Mouse (Mus musculus): ENCODE measurements around the gene Aaas. TPM values are rescaled to one million over a fixed set of nuclear protein-coding genes. Genes with fewer than 3 reads are reported as not detected.
A peak's percentile ranks its signal among the peaks of the same experiment; 100 is the strongest.
"Not testable (repeated sequence)": the region's sequence is repeated elsewhere in the genome, so short reads cannot be mapped to it uniquely, and the experiment has no call there.

Gene Aaas
- polyA plus RNA-seq, 1 experiment from 2014 or later, result 55.9 TPM

GRCm38 (mm10) chr15:102355871-102356441, 5.4 kb upstream of the Aaas start:
- no peaks in the 10 kb centered on the region for H3K9me3 ChIP-seq
- peaks cover 31% of the 10 kb centered on the region for H3K4me1 ChIP-seq
- peak; percentile 51; the same call in 1 of the 2 replicates for ATAC-seq (ENCODE audit: insufficient read depth, low FRiP score, low read depth)
- no peaks in the 10 kb centered on the region for H3K36me3 ChIP-seq
- peaks cover 20% of the 10 kb centered on the region for H3K27me3 ChIP-seq (replicated peaks)
- peak overlapping the region; percentile 50 for H3K4me3 ChIP-seq (replicated peaks)
- peak overlapping the region; percentile 65 for H3K9ac ChIP-seq
- peak overlapping the region; percentile 93 for H3K4me2 ChIP-seq
- H3K27ac ChIP-seq, result peak overlapping the region; percentile 79
- 8% methylated on average over 38 of the region's 38 CpGs for WGBS

DNA sequence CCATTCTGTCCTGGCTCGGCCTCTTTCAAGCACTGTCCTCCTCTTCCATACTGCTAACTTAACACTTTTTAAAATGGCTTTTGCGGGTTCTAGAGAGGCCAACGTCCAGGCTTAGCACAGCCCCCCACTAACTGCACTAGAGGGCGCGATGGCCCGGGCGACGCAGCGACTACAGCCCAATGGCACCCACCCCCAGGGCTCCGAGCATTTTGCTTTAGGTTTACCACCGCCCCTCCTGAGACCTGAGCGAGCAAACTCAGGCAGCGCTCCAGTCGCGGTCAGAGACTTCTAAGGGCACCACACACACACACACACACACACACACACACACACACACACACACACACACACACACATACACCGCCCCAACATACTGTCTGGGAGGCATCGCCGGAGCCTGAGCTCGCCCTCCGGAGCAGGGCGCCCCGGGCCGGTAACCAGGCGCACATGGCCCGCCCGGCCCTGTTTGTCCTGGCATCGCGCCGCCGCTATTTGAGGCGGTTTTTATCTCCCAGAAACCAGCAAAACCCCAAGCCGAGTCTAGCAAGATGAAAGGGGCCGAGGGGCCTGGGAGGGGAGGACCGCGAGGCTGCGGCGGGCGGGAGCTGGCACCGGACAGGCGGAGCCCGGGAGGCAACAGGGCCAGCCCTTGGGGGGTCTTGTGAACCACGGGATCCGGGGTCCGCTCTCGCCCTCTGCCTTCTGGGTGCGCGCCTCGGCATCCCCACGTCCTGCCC, 4.7 kb upstream of the Aaas start:
- peak overlapping the region; percentile 93 for H3K4me2 ChIP-seq
- peak overlapping the region; percentile 65 for H3K9ac ChIP-seq
- H3K4me1 ChIP-seq, result peaks cover 31% of the 10 kb centered on the region
- no peaks in the 10 kb centered on the region for H3K9me3 ChIP-seq
- peak; percentile 42; the same call in 1 of the 2 replicates for ATAC-seq (ENCODE audit: insufficient read depth, low FRiP score, low read depth)
- peak overlapping the region; percentile 79 for H3K27ac ChIP-seq
- H3K4me3 ChIP-seq (replicated peaks), result peak overlapping the region; percentile 50
- H3K27me3 ChIP-seq (replicated peaks), result peaks cover 20% of the 10 kb centered on the region
- under 1% methylated on average over 49 of the region's 49 CpGs for WGBS
- no peaks in the 10 kb centered on the region for H3K36me3 ChIP-seq

- peaks cover 19% of the 10 kb centered on the region for H3K27me3 ChIP-seq (replicated peaks)
- 86% methylated on average over 2 of the region's 2 CpGs for WGBS
- no peaks in the 10 kb centered on the region for H3K36me3 ChIP-seq
- no peak overlapping the region for H3K9ac ChIP-seq
- peaks cover 35% of the 10 kb centered on the region for H3K4me1 ChIP-seq
- H3K27ac ChIP-seq, result no peak overlapping the region
- no peak for ATAC-seq (ENCODE audit: insufficient read depth, low FRiP score, low read depth)
- no peak overlapping the region for H3K4me2 ChIP-seq
- no peak overlapping the region for H3K4me3 ChIP-seq (replicated peaks)
- H3K9me3 ChIP-seq, result no peaks in the 10 kb centered on the region
Observed at GRCm38 (mm10) chr15:102353986-102354385, 3.4 kb upstream of the Aaas start.

GRCm38 (mm10) chr15:102352177-102352576, 1.6 kb upstream of the Aaas start:
- WGBS, result 52% methylated on average over 2 of the region's 2 CpGs
- 0 out of 2 replicates have a peak, but pooled peaks cover 10% of the 10 kb centered on the region for H3K27me3 ChIP-seq (replicated peaks)
- H3K27ac ChIP-seq, result no peak overlapping the region
- H3K4me2 ChIP-seq, result no peak overlapping the region
- H3K4me1 ChIP-seq, result peaks cover 22% of the 10 kb centered on the region
- no peaks in the 10 kb centered on the region for H3K36me3 ChIP-seq
- ATAC-seq (ENCODE audit: insufficient read depth, low FRiP score, low read depth), result no peak
- no peak overlapping the region for H3K9ac ChIP-seq
- H3K9me3 ChIP-seq, result no peaks in the 10 kb centered on the region
- no peak overlapping the region for H3K4me3 ChIP-seq (replicated peaks)

- H3K9me3 ChIP-seq, result no peaks in the 10 kb centered on the region
- H3K9ac ChIP-seq, result no peak overlapping the region
- peaks cover 8% of the 10 kb centered on the region for H3K36me3 ChIP-seq
- peaks cover 14% of the 10 kb centered on the region for H3K4me1 ChIP-seq
- peak overlapping the region; percentile 77; the same call in 1 of the 2 replicates for H3K27ac ChIP-seq
- 7% methylated on average over 11 of the region's 11 CpGs for WGBS
- H3K4me3 ChIP-seq (replicated peaks), result peak overlapping the region; percentile 80
- ATAC-seq (ENCODE audit: insufficient read depth, low FRiP score, low read depth), result peak; percentile 16; the same call in 1 of the 2 replicates
- H3K4me2 ChIP-seq, result peak overlapping the region; percentile 47
- no peaks in the 10 kb centered on the region for H3K27me3 ChIP-seq (replicated peaks)
Observed at GRCm38 (mm10) chr15:102350942-102351291, 346 bp upstream of the Aaas start.

DNA sequence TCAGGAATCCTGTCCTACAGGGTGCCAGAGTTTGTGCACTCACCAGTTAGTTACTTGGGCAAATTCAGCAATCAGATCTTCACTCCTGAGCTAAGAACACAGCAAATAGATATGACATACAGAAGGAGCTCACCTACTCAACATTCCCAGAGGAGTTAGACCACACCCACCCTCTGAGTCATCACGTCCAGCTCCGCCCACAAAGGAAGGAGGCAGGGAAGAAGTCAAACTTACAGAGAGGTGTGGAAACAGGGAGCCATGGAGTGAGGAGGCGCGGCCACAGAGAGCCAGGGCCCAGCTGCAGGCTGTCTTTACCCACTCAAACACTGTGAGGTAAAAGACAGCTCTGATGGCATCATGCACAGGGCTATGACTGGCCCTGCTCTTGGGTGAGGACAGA, 4.1 kb downstream of the Aaas start:
- Histone ChIP-seq H3K27ac (no peak overlapping the region), H3K27me3 (replicated peaks) (no peaks in the 10 kb centered on the region), H3K9me3 (no peaks in the 10 kb centered on the region), H3K36me3 (peaks cover 24% of the 10 kb centered on the region), H3K4me3 (replicated peaks) (no peak overlapping the region), H3K9ac (no peak overlapping the region), H3K4me2 (no peak overlapping the region), H3K4me1 (peaks cover 7% of the 10 kb centered on the region)
- ATAC-seq (ENCODE audit: insufficient read depth, low FRiP score, low read depth), result no peak
- 61% methylated on average over 4 of the region's 4 CpGs for WGBS

DNA sequence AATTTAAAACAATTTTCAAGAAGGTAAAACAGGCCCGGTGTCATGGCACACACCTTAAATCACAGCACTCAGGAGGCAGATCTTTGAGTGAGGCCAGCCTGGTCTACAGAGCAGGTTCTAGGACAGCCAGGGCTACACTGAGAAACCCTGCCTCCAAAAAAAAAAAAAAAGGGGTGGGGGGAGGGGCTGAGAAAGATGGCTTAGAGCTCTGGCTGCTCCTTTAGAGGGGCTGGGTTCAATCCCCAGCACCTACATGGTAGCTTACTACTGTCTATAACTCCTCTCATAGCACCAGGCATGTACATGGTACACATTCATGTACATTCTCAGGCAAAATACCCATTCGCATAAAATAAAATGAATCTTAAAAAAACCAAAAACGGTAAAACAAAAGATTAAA, 6.1 kb downstream of the Aaas start:
- H3K9ac ChIP-seq, result no peak overlapping the region
- WGBS, result 94% methylated on average over 3 of the region's 3 CpGs
- no peaks in the 10 kb centered on the region for H3K4me1 ChIP-seq
- H3K9me3 ChIP-seq, result no peaks in the 10 kb centered on the region
- H3K4me2 ChIP-seq, result no peak overlapping the region
- no peak for ATAC-seq (ENCODE audit: insufficient read depth, low FRiP score, low read depth)
- H3K36me3 ChIP-seq, result peaks cover 32% of the 10 kb centered on the region
- H3K27ac ChIP-seq, result no peak overlapping the region
- no peaks in the 10 kb centered on the region for H3K27me3 ChIP-seq (replicated peaks)
- H3K4me3 ChIP-seq (replicated peaks), result no peak overlapping the region

DNA sequence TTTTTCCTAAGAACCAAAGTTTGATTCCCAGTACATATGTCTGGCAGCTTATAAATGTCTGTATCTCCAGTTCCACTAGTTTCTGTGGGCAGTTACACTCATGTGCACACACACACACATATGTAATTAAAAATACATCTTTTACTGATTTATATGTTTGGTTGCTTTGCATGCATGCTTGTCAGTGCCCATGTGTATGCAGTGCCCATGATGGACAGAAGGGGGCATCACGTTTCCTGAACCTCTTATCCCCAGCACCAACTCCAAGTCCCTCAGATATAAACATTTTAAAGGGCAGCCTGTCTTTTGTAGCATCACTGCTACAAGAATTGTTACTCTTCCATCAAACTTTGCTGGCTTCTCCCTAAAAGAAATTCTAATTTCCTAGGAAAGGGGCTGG, 9.0 kb downstream of the Aaas start:
- H3K9me3 ChIP-seq, result no peaks in the 10 kb centered on the region
- WGBS, result 17% methylated on average over 1 of the region's 1 CpGs
- no peak overlapping the region for H3K4me3 ChIP-seq (replicated peaks)
- peaks cover 55% of the 10 kb centered on the region for H3K36me3 ChIP-seq
- H3K4me2 ChIP-seq, result no peak overlapping the region
- no peaks in the 10 kb centered on the region for H3K27me3 ChIP-seq (replicated peaks)
- ATAC-seq (ENCODE audit: insufficient read depth, low FRiP score, low read depth), result no peak
- no peak overlapping the region for H3K9ac ChIP-seq
- no peak overlapping the region for H3K27ac ChIP-seq
- H3K4me1 ChIP-seq, result no peaks in the 10 kb centered on the region

DNA sequence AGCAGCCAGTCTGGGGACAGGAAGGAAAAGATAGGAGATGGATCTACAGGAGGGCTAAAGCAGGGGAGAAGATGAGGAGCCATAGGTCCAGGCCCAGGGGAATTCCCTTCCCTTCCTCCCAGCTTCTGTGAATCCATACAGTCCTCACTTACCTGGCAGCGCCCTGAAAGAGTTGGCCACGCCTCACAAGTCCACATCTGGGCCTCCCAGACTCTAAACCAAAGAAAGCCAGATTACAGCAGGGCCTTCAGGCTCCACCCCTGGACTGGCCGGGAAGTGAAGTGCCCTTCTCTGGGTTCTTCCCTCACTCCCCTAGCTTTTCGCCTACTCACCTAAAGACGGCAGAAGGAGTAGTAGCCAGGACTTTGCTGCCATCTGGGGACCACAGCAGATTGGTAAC, 11.0 kb downstream of the Aaas start:
- Histone ChIP-seq H3K4me3 (replicated peaks) (no peak overlapping the region), H3K9me3 (no peaks in the 10 kb centered on the region), H3K4me2 (no peak overlapping the region), H3K4me1 (no peaks in the 10 kb centered on the region), H3K27me3 (replicated peaks) (no peaks in the 10 kb centered on the region), H3K27ac (no peak overlapping the region), H3K36me3 (peaks cover 47% of the 10 kb centered on the region), H3K9ac (no peak overlapping the region)
- peak; percentile 51; the same call in 1 of the 2 replicates for ATAC-seq (ENCODE audit: insufficient read depth, low FRiP score, low read depth)
- WGBS, result 49% methylated on average over 5 of the region's 5 CpGs

GRCm38 (mm10) chr15:102336946-102337345, 13.6 kb downstream of the Aaas start:
- H3K36me3 ChIP-seq, result peaks cover 55% of the 10 kb centered on the region
- H3K4me1 ChIP-seq, result peaks cover 17% of the 10 kb centered on the region
- H3K27ac ChIP-seq, result no peak overlapping the region
- WGBS, result 81% methylated on average over 4 of the region's 4 CpGs
- no peak overlapping the region for H3K4me3 ChIP-seq (replicated peaks)
- H3K4me2 ChIP-seq, result no peak overlapping the region
- no peak for ATAC-seq (ENCODE audit: insufficient read depth, low FRiP score, low read depth)
- H3K9ac ChIP-seq, result no peak overlapping the region
- no peaks in the 10 kb centered on the region for H3K27me3 ChIP-seq (replicated peaks)
- no peaks in the 10 kb centered on the region for H3K9me3 ChIP-seq

- H3K27ac ChIP-seq; ATAC-seq (ENCODE audit: insufficient read depth, low FRiP score, low read depth): not testable (repeated sequence)
- peaks cover 55% of the 10 kb centered on the region for H3K36me3 ChIP-seq
Observed at GRCm38 (mm10) chr15:102335925-102336324, 14.6 kb downstream of the Aaas start.

GRCm38 (mm10) chr15:102335254-102335653, 15.3 kb downstream of the Aaas start:
- H3K4me2 ChIP-seq, result no peak overlapping the region
- ATAC-seq (ENCODE audit: insufficient read depth, low FRiP score, low read depth), result no peak
- no peak overlapping the region for H3K4me3 ChIP-seq (replicated peaks)
- no peaks in the 10 kb centered on the region for H3K9me3 ChIP-seq
- 83% methylated on average over 8 of the region's 8 CpGs for WGBS
- no peak overlapping the region for H3K9ac ChIP-seq
- H3K27me3 ChIP-seq (replicated peaks), result no peaks in the 10 kb centered on the region
- peaks cover 55% of the 10 kb centered on the region for H3K36me3 ChIP-seq
- peaks cover 25% of the 10 kb centered on the region for H3K4me1 ChIP-seq
- H3K27ac ChIP-seq, result no peak overlapping the region

More at GRCm38 (mm10) chr15:102335925-102336324, 14.6 kb downstream of the Aaas start:
- not testable (repeated sequence) for H3K4me3 ChIP-seq (replicated peaks); H3K4me2 ChIP-seq; H3K9me3 ChIP-seq; H3K27me3 ChIP-seq (replicated peaks); H3K9ac ChIP-seq
- WGBS, result 91% methylated on average over 5 of the region's 5 CpGs
- H3K4me1 ChIP-seq, result peaks cover 22% of the 10 kb centered on the region

All from stomach, embryonic 15.5 days (tissue).